Mouse (Mus musculus) thymus, adult 2 months (tissue): ENCODE data around the gene Ccng1.

Experiments used
- CTCF ChIP-seq: fragments of 200-500 bp; IDR thresholded peaks from 2 replicates; pipeline ENCODE4 v1.5.1; 2012; ENCODE audit warnings: mild to moderate bottlenecking, control low read depth, low read length, moderate library complexity, borderline replicate concordance; ENCODE audit not compliant: control insufficient read depth, poor library complexity, insufficient read depth; ENCODE audit errors: extremely low read depth
- POLR2A ChIP-seq: fragments of 200-500 bp; IDR thresholded peaks from 2 replicates; pipeline ENCODE4 v1.6.1; 2012; ENCODE audit warnings: mild to moderate bottlenecking, low read length, control low read depth, moderate library complexity; ENCODE audit not compliant: control insufficient read depth, poor library complexity, insufficient read depth; ENCODE audit errors: extremely low read depth

DNA sequence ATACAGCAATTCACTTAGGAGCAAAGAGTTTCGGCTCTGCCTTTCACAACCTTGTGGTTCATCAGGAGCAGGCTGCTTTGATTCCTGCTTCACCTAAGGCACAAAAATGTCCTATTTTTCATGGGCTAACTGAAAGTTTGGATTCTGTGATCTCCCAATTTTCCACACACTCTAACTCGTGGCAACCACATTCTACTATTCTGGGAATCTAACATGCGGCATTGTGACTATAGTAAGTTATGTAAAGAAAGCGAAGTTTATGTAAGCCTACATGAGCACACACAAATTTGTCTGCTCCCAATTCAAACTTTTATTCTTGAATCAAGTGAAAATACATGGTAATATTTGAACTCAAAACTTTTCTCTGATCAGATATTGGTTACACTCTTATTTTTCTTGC is 9.6 kb upstream of the Ccng1 start:
- TF ChIP-seq POLR2A, result no peak
- no peak for TF ChIP-seq CTCF
